Mouse (Mus musculus): ENCODE measurements around the gene Krtap4-1. TPM values are rescaled to one million over a fixed set of nuclear protein-coding genes. Genes with fewer than 3 reads are reported as not detected.

The Krtap4-1 gene
- polyA plus RNA-seq, 1 experiment from 2014 or later, result not detected

DNA sequence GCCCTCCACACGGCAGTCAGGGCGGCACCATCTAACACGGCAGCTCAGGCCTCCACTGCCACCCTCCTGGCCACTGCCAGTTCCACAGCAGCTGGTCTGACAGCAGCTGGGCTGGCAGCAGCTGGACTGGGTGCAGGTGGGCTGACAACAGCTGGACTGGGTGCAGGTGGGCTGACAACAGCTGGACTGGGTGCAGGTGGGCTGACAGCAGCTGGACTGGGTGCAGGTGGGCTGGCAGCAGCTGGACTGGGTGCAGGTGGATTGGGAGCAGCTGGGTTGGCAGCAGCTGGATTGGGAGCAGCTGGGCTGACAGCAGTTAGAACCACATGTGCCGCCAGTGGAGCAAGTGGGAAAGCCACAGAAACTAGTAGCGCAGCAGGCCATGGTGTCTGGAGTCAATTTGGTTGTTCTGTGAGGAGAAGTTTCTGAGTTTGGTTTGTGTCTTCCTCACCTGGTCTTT lies 44.8 kb downstream of the Krtap4-1 start, which contains the start of gene Krtap1-4:
TSS of gene Krtap1-4 (minus strand) at position 410 of the 460 bp plus-strand sequence.
- ATAC-seq (ENCODE audit: low read depth), result no peak

GRCm38 (mm10) chr11:99581564-99581963 lies 46.5 kb downstream of the Krtap4-1 start:
- H3K4me2 ChIP-seq, result no peak overlapping the region
- no peak overlapping the region for H3K4me3 ChIP-seq (replicated peaks)
- no peaks in the 10 kb centered on the region for H3K9me3 ChIP-seq (replicated peaks)
- no peaks in the 10 kb centered on the region for H3K36me3 ChIP-seq
- no peaks in the 10 kb centered on the region for H3K4me1 ChIP-seq (replicated peaks)
- H3K27ac ChIP-seq, result no peak overlapping the region
- 63% methylated on average over 6 of the region's 6 CpGs for WGBS (ENCODE audit: insufficient replicate concordance)
- DNase-seq (no peak), ATAC-seq (ENCODE audit: low read depth) (no peak)
- H3K9ac ChIP-seq, result no peak overlapping the region
- H3K27me3 ChIP-seq, result no peaks in the 10 kb centered on the region

More for the DNA sequence above, 44.8 kb downstream of the Krtap4-1 start, which contains the start of gene Krtap1-4:
- H3K4me3 ChIP-seq (replicated peaks), result no peak within 1 kb of the TSS
- H3K36me3 ChIP-seq, result no peaks in the 10 kb centered on the region
- H3K27ac ChIP-seq, result no peak within 1 kb of the TSS
- H3K9me3 ChIP-seq (replicated peaks), result no peaks in the 10 kb centered on the region
- no peak within 1 kb of the TSS for H3K9ac ChIP-seq
- H3K27me3 ChIP-seq, result no peaks in the 10 kb centered on the region
- DNase-seq, result no peak
- no peaks in the 10 kb centered on the region for H3K4me1 ChIP-seq (replicated peaks)
- H3K4me2 ChIP-seq, result no peak within 1 kb of the TSS
- 62% methylated on average over 5 of the region's 5 CpGs for WGBS (ENCODE audit: insufficient replicate concordance)

DNA sequence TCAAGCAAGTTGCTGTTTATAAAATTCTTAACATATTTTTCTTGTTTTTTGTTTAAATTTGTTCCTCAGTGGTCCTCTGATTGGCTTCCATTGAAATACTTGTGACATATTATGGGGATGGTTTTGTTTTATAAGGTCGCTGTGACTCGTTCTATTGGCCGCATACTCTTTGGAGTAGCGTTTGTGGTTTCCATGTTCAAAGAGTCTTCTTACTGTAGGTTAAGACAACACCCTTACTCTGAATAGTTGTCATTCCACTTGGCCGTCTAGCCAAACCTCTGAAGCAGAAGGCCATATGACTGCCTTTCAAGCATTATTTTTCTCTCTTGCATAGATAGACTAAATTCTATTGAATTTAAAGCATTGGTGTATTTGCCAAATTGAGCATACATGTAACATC lies 47.0 kb downstream of the Krtap4-1 start:
- no peak overlapping the region for H3K9ac ChIP-seq
- DNase-seq (no peak), ATAC-seq (ENCODE audit: low read depth) (no peak)
- H3K27ac ChIP-seq, result no peak overlapping the region
- H3K4me2 ChIP-seq, result no peak overlapping the region
- no peaks in the 10 kb centered on the region for H3K9me3 ChIP-seq (replicated peaks)
- H3K36me3 ChIP-seq, result no peaks in the 10 kb centered on the region
- no peaks in the 10 kb centered on the region for H3K27me3 ChIP-seq
- WGBS (ENCODE audit: insufficient replicate concordance), result 72% methylated on average over 5 of the region's 5 CpGs
- H3K4me3 ChIP-seq (replicated peaks), result no peak overlapping the region
- H3K4me1 ChIP-seq (replicated peaks), result no peaks in the 10 kb centered on the region

- H3K4me1 ChIP-seq (replicated peaks), result no peaks in the 10 kb centered on the region
- no peaks in the 10 kb centered on the region for H3K36me3 ChIP-seq
- H3K27ac ChIP-seq, result no peak within 1 kb of the TSS
- H3K27me3 ChIP-seq, result no peaks in the 10 kb centered on the region
- no peak within 1 kb of the TSS for H3K4me2 ChIP-seq
- DNase-seq (no peak), ATAC-seq (ENCODE audit: low read depth) (no peak)
- no peak within 1 kb of the TSS for H3K4me3 ChIP-seq (replicated peaks)
- H3K9me3 ChIP-seq (replicated peaks), result no peaks in the 10 kb centered on the region
- H3K9ac ChIP-seq, result no peak within 1 kb of the TSS
- WGBS (ENCODE audit: insufficient replicate concordance), result 72% methylated on average over 6 of the region's 6 CpGs
Measured at GRCm38 (mm10) chr11:99580636-99581035, 47.4 kb downstream of the Krtap4-1 start, which contains the start of gene Krtap1-5. TSS of gene Krtap1-5 (minus strand) at chr11:99581016.

Other genes starting within 250 kb of the Krtap4-1 start
- gene Krt10, start 238.9 kb downstream of the Krtap4-1 start, polyA plus RNA-seq (2015; fragmentation: Nextera tagmentation; extraction: Ambion mirVana), result 4.2 and 4.6 TPM in 2 replicates
- gene Krt12, start 206.0 kb downstream of the Krtap4-1 start, polyA plus RNA-seq (2015; fragmentation: Nextera tagmentation; extraction: Ambion mirVana), result not detected in 2 replicates
- gene Krt20, start 190.1 kb downstream of the Krtap4-1 start, polyA plus RNA-seq (2015; fragmentation: Nextera tagmentation; extraction: Ambion mirVana), result 28.0 and 33.9 TPM in 2 replicates
- 0.54 and 0.67 TPM in 2 replicates for gene Krt23, start 135.1 kb downstream of the Krtap4-1 start, polyA plus RNA-seq (2015; fragmentation: Nextera tagmentation; extraction: Ambion mirVana)
- gene Krt39, start 106.9 kb downstream of the Krtap4-1 start, polyA plus RNA-seq (2015; fragmentation: Nextera tagmentation; extraction: Ambion mirVana), result not detected in 2 replicates
- gene Krt40, start 85.1 kb downstream of the Krtap4-1 start, polyA plus RNA-seq (2015; fragmentation: Nextera tagmentation; extraction: Ambion mirVana), result not detected in 2 replicates
- not detected in 2 replicates for gene Krtap3-3, start 77.4 kb downstream of the Krtap4-1 start, polyA plus RNA-seq (2015; fragmentation: Nextera tagmentation; extraction: Ambion mirVana)
- not detected in 2 replicates for gene Krtap3-2, start 71.4 kb downstream of the Krtap4-1 start, polyA plus RNA-seq (2015; fragmentation: Nextera tagmentation; extraction: Ambion mirVana)
- not detected in 2 replicates for gene Gm11939, start 68.8 kb downstream of the Krtap4-1 start, polyA plus RNA-seq (2015; fragmentation: Nextera tagmentation; extraction: Ambion mirVana)
- gene Krtap3-1, start 61.6 kb downstream of the Krtap4-1 start, polyA plus RNA-seq (2015; fragmentation: Nextera tagmentation; extraction: Ambion mirVana), result not detected in 2 replicates
- gene Krtap1-5, start 47.2 kb downstream of the Krtap4-1 start, polyA plus RNA-seq (2015; fragmentation: Nextera tagmentation; extraction: Ambion mirVana), result not detected in 2 replicates
- not detected in 2 replicates for gene Krtap1-4, start 44.6 kb downstream of the Krtap4-1 start, polyA plus RNA-seq (2015; fragmentation: Nextera tagmentation; extraction: Ambion mirVana)
- gene Krtap1-3, start 36.9 kb downstream of the Krtap4-1 start, polyA plus RNA-seq (2015; fragmentation: Nextera tagmentation; extraction: Ambion mirVana), result not detected in 2 replicates
- not detected in 2 replicates for gene Krtap9-3, start 30.1 kb downstream of the Krtap4-1 start, polyA plus RNA-seq (2015; fragmentation: Nextera tagmentation; extraction: Ambion mirVana)
- not detected in 2 replicates for gene Gm11938, start 24.9 kb downstream of the Krtap4-1 start, polyA plus RNA-seq (2015; fragmentation: Nextera tagmentation; extraction: Ambion mirVana)
- not detected in 2 replicates for gene Gm11937, start 18.0 kb downstream of the Krtap4-1 start, polyA plus RNA-seq (2015; fragmentation: Nextera tagmentation; extraction: Ambion mirVana)
- gene Krtap2-4, start 13.4 kb downstream of the Krtap4-1 start, polyA plus RNA-seq (2015; fragmentation: Nextera tagmentation; extraction: Ambion mirVana), result not detected in 2 replicates
- gene Gm11562, start 7.8 kb downstream of the Krtap4-1 start, polyA plus RNA-seq (2015; fragmentation: Nextera tagmentation; extraction: Ambion mirVana), result not detected in 2 replicates
- gene Krtap4-2, start 6.8 kb upstream of the Krtap4-1 start, polyA plus RNA-seq (2015; fragmentation: Nextera tagmentation; extraction: Ambion mirVana), result not detected in 2 replicates
- not detected in 2 replicates for gene Krtap4-7, start 15.9 kb upstream of the Krtap4-1 start, polyA plus RNA-seq (2015; fragmentation: Nextera tagmentation; extraction: Ambion mirVana)
- gene Gm11555, start 22.0 kb upstream of the Krtap4-1 start, polyA plus RNA-seq (2015; fragmentation: Nextera tagmentation; extraction: Ambion mirVana), result not detected in 2 replicates
- gene Gm11563, start 30.7 kb upstream of the Krtap4-1 start, polyA plus RNA-seq (2015; fragmentation: Nextera tagmentation; extraction: Ambion mirVana), result not detected in 2 replicates
- gene Krtap4-6, start 37.7 kb upstream of the Krtap4-1 start, polyA plus RNA-seq (2015; fragmentation: Nextera tagmentation; extraction: Ambion mirVana), result not detected in 2 replicates
- not detected in 2 replicates for gene Gm14190, start 62.5 kb upstream of the Krtap4-1 start, polyA plus RNA-seq (2015; fragmentation: Nextera tagmentation; extraction: Ambion mirVana)
- not detected in 2 replicates for gene Gm14180, start 106.1 kb upstream of the Krtap4-1 start, polyA plus RNA-seq (2015; fragmentation: Nextera tagmentation; extraction: Ambion mirVana)
- gene Gm11595, start 144.7 kb upstream of the Krtap4-1 start, polyA plus RNA-seq (2015; fragmentation: Nextera tagmentation; extraction: Ambion mirVana), result not detected in 2 replicates
- not detected in 2 replicates for gene Krtap4-8, start 152.5 kb upstream of the Krtap4-1 start, polyA plus RNA-seq (2015; fragmentation: Nextera tagmentation; extraction: Ambion mirVana)
- not detected in 2 replicates for gene Krtap4-9, start 157.0 kb upstream of the Krtap4-1 start, polyA plus RNA-seq (2015; fragmentation: Nextera tagmentation; extraction: Ambion mirVana)
- gene Gm11596, start 165.2 kb upstream of the Krtap4-1 start, polyA plus RNA-seq (2015; fragmentation: Nextera tagmentation; extraction: Ambion mirVana), result not detected in 2 replicates
- not detected in 2 replicates for gene Gm11569, start 170.7 kb upstream of the Krtap4-1 start, polyA plus RNA-seq (2015; fragmentation: Nextera tagmentation; extraction: Ambion mirVana)
- not detected in 2 replicates for gene Gm11554, start 176.2 kb upstream of the Krtap4-1 start, polyA plus RNA-seq (2015; fragmentation: Nextera tagmentation; extraction: Ambion mirVana)
- gene Krtap4-13, start 181.7 kb upstream of the Krtap4-1 start, polyA plus RNA-seq (2015; fragmentation: Nextera tagmentation; extraction: Ambion mirVana), result not detected in 2 replicates
- not detected in 2 replicates for gene Gm11564, start 187.4 kb upstream of the Krtap4-1 start, polyA plus RNA-seq (2015; fragmentation: Nextera tagmentation; extraction: Ambion mirVana)
- not detected in 2 replicates for gene 2300003K06Rik, start 209.8 kb upstream of the Krtap4-1 start, polyA plus RNA-seq (2015; fragmentation: Nextera tagmentation; extraction: Ambion mirVana)
- gene Krtap4-16, start 223.4 kb upstream of the Krtap4-1 start, polyA plus RNA-seq (2015; fragmentation: Nextera tagmentation; extraction: Ambion mirVana), result not detected in 2 replicates
- gene Gm11568, start 229.7 kb upstream of the Krtap4-1 start, polyA plus RNA-seq (2015; fragmentation: Nextera tagmentation; extraction: Ambion mirVana), result not detected in 2 replicates
- gene Gm11559, start 236.2 kb upstream of the Krtap4-1 start, polyA plus RNA-seq (2015; fragmentation: Nextera tagmentation; extraction: Ambion mirVana), result not detected in 2 replicates
- not detected in 2 replicates for gene Krtap9-1, start 245.2 kb upstream of the Krtap4-1 start, polyA plus RNA-seq (2015; fragmentation: Nextera tagmentation; extraction: Ambion mirVana)